Mouse (Mus musculus) ES-Bruce4 (cell line): ENCODE measurements around the gene Cirbp. TPM values are rescaled to one million over a fixed set of nuclear protein-coding genes. Genes with fewer than 3 reads are reported as not detected.
A peak's percentile ranks its signal among the peaks of the same experiment; 100 is the strongest.

ENCODE experiments used
- H3K27ac ChIP-seq: 2 replicates; pipeline ENCODE4 v1.5.1; 2012; ENCODE audit warnings: low read length, inconsistent platforms; ENCODE audit not compliant: insufficient read depth
- H3K27me3 ChIP-seq: 2 replicates; pipeline ENCODE4 v1.6.1; 2012; ENCODE audit warnings: mild to moderate bottlenecking, low read length, inconsistent platforms; ENCODE audit not compliant: control insufficient read depth, poor library complexity, insufficient read depth, severe bottlenecking
- H3K36me3 ChIP-seq: 2 replicates; pipeline ENCODE4 v1.6.1; 2012; ENCODE audit warnings: inconsistent platforms, mild to moderate bottlenecking, low read length, moderate library complexity; ENCODE audit not compliant: control insufficient read depth, poor library complexity, insufficient read depth, severe bottlenecking
- H3K4me1 ChIP-seq: one replicate; pipeline ENCODE4 v1.8.1; 2011; ENCODE audit warnings: low read length; ENCODE audit not compliant: control insufficient read depth, insufficient read depth
- H3K4me3 ChIP-seq: 2 replicates; pipeline ENCODE4 v1.5.1; 2011; ENCODE audit warnings: low read depth, mild to moderate bottlenecking, low read length
- H3K9ac ChIP-seq: 2 replicates; pipeline ENCODE4 v1.6.1; 2012; ENCODE audit warnings: low read depth, mild to moderate bottlenecking, inconsistent platforms; ENCODE audit not compliant: poor library complexity, severe bottlenecking
- H3K9me3 ChIP-seq: replicated peaks from 2 replicates; pipeline ENCODE4 v1.6.1; 2012; ENCODE audit warnings: mild to moderate bottlenecking, low read length, inconsistent platforms; ENCODE audit not compliant: control insufficient read depth, poor library complexity, insufficient read depth, severe bottlenecking
- CTCF ChIP-seq: IDR thresholded peaks from one replicate; pipeline ENCODE4 v1.8.1; 2011; ENCODE audit warnings: low read depth, low read length
- EP300 ChIP-seq: IDR thresholded peaks from 2 replicates; pipeline ENCODE4 v1.6.1; 2011; ENCODE audit warnings: low read depth, low read length; ENCODE audit not compliant: insufficient read depth
- POLR2A ChIP-seq: IDR thresholded peaks from one replicate; pipeline ENCODE4 v1.8.1; 2011; ENCODE audit warnings: low read length; ENCODE audit not compliant: insufficient read depth
- polyA plus RNA-seq: library from polyadenylated mRNA; stranded (reverse); fragments of >200 nt; gene quantifications from 2 replicates; pipeline ENCODE4 v1.2.4, GENCODE M21; 2011; ENCODE audit warnings: low read depth; ENCODE audit not compliant: missing spikeins, insufficient read depth, insufficient read length

Gene Cirbp
- polyA plus RNA-seq, 1 experiment, result 51.9 TPM

DNA sequence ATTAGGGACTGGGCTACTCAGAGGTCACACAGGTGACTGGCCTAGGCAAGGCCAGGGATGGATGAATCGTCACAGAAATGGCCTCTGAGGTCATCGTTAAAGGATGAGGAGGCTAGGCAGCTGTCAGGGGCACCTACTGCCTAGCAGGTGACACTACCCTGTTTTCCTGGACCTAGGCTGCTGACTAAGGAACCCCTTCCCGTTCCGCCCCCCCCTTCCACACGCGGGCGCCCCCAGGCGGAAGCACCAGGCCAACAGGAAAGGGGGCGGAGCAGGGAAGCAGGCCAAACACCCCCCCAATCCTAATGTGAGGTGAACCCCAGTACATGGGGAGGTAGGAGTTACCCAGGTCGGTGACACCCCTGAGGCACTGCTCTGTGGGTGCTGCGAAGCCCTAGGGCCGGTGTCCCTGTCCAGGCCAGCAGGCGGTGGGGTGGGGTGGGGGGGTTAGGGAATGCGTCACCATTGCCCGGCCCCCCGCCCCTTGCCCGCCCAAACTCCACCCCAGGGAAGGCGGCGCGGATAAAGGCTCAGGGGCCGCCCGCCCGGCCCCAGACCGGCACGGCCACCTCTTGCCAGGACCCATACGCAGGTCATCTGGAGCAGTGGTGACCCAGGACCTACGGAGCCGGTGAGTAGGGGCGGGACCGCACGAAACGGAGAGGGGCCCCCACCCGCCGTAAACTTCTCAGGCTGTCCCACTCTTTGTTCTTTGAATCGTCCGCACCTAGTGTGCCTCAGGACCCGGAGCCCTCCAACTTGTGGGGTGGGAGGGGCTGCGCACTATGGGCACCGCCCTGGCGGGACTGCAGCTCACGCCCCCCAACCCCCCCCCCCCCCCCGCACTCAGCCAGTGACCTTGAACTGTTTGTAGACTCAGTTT, 17.8 kb upstream of the Cirbp start, which contains the start of gene Midn:
Midn (plus strand) TSS at position 554 of the 883 bp plus-strand sequence.
- Histone ChIP-seq H3K9me3 (no peaks in the 10 kb centered on the region), H3K36me3 (peaks cover 17% of the 10 kb centered on the region), H3K4me1 (peaks cover 6% of the 10 kb centered on the region)

GRCm38 (mm10) chr10:80148610-80149290, 17.0 kb upstream of the Cirbp start:
- Histone ChIP-seq H3K9me3 (no peaks in the 10 kb centered on the region), H3K27ac (peak overlapping the region; percentile 96), H3K36me3 (peaks cover 17% of the 10 kb centered on the region), H3K4me1 (peaks cover 6% of the 10 kb centered on the region), H3K4me3 (peak overlapping the region; percentile 96), H3K27me3 (no peaks in the 10 kb centered on the region), H3K9ac (peak overlapping the region; percentile 88)
- TF ChIP-seq POLR2A (peak; percentile 6), EP300 (no peak; the same call in 1 of the 2 replicates), CTCF (peak; percentile 56)

More for the DNA sequence above, 17.8 kb upstream of the Cirbp start, which contains the start of gene Midn:
- peak; percentile 86 for TF ChIP-seq POLR2A
- 0 out of 2 replicates have a peak, but pooled peaks have one; percentile 2 for TF ChIP-seq EP300
- TF ChIP-seq CTCF, result peak; percentile 61
- no peaks in the 10 kb centered on the region for H3K27me3 ChIP-seq
- peak within 1 kb of the TSS; percentile 96 for H3K4me3 ChIP-seq
- peak within 1 kb of the TSS; percentile 88 for H3K9ac ChIP-seq
- peak within 1 kb of the TSS; percentile 96 for H3K27ac ChIP-seq

- Histone ChIP-seq H3K9me3 (no peaks in the 10 kb centered on the region), H3K36me3 (peaks cover 17% of the 10 kb centered on the region), H3K4me1 (peaks cover 6% of the 10 kb centered on the region), H3K27me3 (no peaks in the 10 kb centered on the region), H3K4me3 (peak overlapping the region; percentile 96), H3K9ac (peak overlapping the region; percentile 93), H3K27ac (peak overlapping the region; percentile 96; the same call in 1 of the 2 replicates)
- TF ChIP-seq CTCF, result no peak
- TF ChIP-seq POLR2A, result peak; percentile 46
Measured at GRCm38 (mm10) chr10:80149291-80150225, 16.2 kb upstream of the Cirbp start.

DNA sequence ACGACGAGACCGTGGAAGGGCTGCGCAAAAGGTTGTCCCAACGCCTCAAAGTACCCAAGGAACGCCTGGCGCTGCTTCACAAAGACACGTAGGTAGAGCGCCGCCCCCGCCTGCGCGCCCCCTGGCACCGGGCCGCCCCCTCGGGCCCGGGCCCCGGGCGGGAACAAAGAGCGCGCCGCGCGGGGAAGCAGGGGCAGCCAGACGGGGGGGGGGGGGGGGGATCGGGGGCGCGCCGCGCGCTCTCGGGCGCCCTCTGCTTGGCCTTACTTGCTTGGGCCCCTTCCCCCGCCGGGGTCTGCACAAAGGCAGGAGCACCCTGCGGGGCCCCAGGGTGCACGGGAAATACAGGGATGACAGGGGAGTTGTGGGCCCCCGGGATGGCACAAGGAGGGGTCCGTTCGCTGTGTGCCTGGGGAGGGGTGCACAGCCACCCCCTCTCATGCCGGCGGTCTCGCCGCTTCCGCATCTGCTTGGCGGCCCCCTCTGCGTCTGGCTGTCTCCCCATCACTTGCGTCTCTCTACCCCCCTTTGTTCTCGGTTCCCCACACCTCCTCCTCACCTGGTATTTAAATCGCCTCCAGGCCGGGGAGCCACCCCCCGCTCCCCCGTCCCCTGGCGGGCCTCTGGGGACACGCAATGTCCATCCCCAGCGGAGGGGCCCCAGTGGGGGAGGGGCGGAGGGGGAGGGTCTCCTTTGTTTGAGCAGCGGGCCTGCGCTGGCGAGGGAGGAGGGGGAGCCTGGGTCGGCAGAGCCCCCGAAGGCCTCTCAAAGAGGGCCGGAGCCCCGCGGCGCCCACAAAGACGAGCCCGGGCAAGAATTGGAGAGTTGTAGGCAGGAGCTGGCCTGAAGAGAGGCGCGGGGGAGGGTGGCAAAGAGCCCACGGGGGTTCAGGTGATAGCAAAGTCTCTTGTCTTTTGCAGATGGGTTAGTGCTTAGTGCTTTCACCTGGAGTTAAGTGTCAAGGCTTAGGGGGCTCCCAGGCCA, 15.3 kb upstream of the Cirbp start:
- Histone ChIP-seq H3K9ac (peak overlapping the region; percentile 93), H3K36me3 (peaks cover 23% of the 10 kb centered on the region), H3K9me3 (no peaks in the 10 kb centered on the region), H3K27me3 (no peaks in the 10 kb centered on the region), H3K4me3 (peak overlapping the region; percentile 89), H3K27ac (peak overlapping the region; percentile 62), H3K4me1 (peaks cover 6% of the 10 kb centered on the region)
- no peak for TF ChIP-seq EP300
- TF ChIP-seq POLR2A, result no peak
- TF ChIP-seq CTCF, result no peak
